Mouse (Mus musculus) cerebellum, postnatal 10 days (tissue): ENCODE data around the gene Cpeb3.

Experiments
- DNase-seq, 2 experiments: peaks; one replicate each; pipeline ENCODE4 v3.0.0; 2021; ENCODE audit warnings: mixed read lengths in 2 of 2

The Cpeb3 gene

GRCm38 (mm10) chr19:37020951-37021350 is 187.4 kb downstream of the Cpeb3 start:
- no peak for DNase-seq

GRCm38 (mm10) chr19:37020531-37020930 is 187.9 kb downstream of the Cpeb3 start:
- DNase-seq: peak; percentile 10 to 20

DNA sequence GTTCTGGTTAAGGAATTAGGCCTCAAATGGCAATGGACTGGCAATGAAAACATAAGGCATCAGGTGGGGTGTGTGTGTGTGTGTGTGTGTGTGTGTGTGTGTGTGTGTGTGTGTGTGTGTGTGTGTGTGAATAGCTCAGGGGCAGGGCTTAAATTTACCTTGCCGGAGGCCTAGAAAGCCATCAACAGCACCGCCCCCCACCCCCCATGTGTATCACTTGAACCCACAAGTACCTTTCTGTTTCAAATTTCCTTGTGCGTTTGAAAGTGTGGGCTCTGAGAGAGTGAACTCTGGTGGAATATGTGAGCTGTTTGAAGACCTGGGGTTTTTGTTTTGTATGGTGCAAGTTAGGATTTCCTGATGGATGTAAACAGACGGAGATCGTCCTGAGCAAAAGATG is 189.5 kb downstream of the Cpeb3 start:
- peak in 1 of 2 experiments; percentile 10 for DNase-seq

- peak; percentile 64 to 71 for DNase-seq
Observed at GRCm38 (mm10) chr19:37018411-37018810, 190.0 kb downstream of the Cpeb3 start.

GRCm38 (mm10) chr19:37016890-37017289 is 191.5 kb downstream of the Cpeb3 start:
- DNase-seq: no peak

- DNase-seq: no peak
Observed at GRCm38 (mm10) chr19:37014173-37014939, 194.0 kb downstream of the Cpeb3 start.

GRCm38 (mm10) chr19:37013461-37013860 is 194.9 kb downstream of the Cpeb3 start:
- DNase-seq: no peak

- DNase-seq: no peak
Observed at GRCm38 (mm10) chr19:37009878-37010281, 198.5 kb downstream of the Cpeb3 start.

GRCm38 (mm10) chr19:37004557-37004956 is 203.8 kb downstream of the Cpeb3 start:
- no peak for DNase-seq
